Mouse (Mus musculus) frontal cortex, postnatal 14 days (tissue): Measurements from ENCODE around the gene Daxx.
A peak's percentile ranks its signal among the peaks of the same experiment; 100 is the strongest.

Source experiments
- DNase-seq, 2 experiments: peaks; one replicate each; pipeline ENCODE4 v3.0.0; 2022; ENCODE audit warnings: low spot score in 2 of 2

Gene Daxx

GRCm38 (mm10) chr17:33920282-33921097 lies 11.3 kb downstream of the Daxx start:
- peak; percentile 48 to 70 for DNase-seq

- peak in 1 of 2 experiments; percentile 3 for DNase-seq
Observed at GRCm38 (mm10) chr17:33921361-33921760, 12.1 kb downstream of the Daxx start.

GRCm38 (mm10) chr17:33924577-33925283 lies 15.5 kb downstream of the Daxx start:
- DNase-seq: no peak

- no peak for DNase-seq
Observed at GRCm38 (mm10) chr17:33925406-33926116, 16.3 kb downstream of the Daxx start.

GRCm38 (mm10) chr17:33926207-33926932 lies 17.2 kb downstream of the Daxx start:
- DNase-seq: no peak

- no peak for DNase-seq
Observed at GRCm38 (mm10) chr17:33928251-33928947, 19.2 kb downstream of the Daxx start.

GRCm38 (mm10) chr17:33929371-33930279 lies 20.4 kb downstream of the Daxx start, which contains the start of gene Rgl2:
Rgl2 (plus strand) TSS chr17:33929543.
- peak; percentile 86 to 92 for DNase-seq

- peak in 1 of 2 experiments; percentile 55 for DNase-seq
Observed at GRCm38 (mm10) chr17:33930280-33931158, 21.3 kb downstream of the Daxx start.

- DNase-seq: no peak
Observed at GRCm38 (mm10) chr17:33931159-33931866, 22.1 kb downstream of the Daxx start.

GRCm38 (mm10) chr17:33931947-33932346 lies 22.7 kb downstream of the Daxx start:
- no peak for DNase-seq

GRCm38 (mm10) chr17:33932448-33932847 lies 23.2 kb downstream of the Daxx start:
- no peak for DNase-seq

- no peak for DNase-seq
Observed at GRCm38 (mm10) chr17:33932970-33933369, 23.8 kb downstream of the Daxx start.

- DNase-seq: no peak
Observed at GRCm38 (mm10) chr17:33935422-33936055, 26.3 kb downstream of the Daxx start.

GRCm38 (mm10) chr17:33936993-33937392 lies 27.8 kb downstream of the Daxx start:
- no peak for DNase-seq

- no peak for DNase-seq
Observed at GRCm38 (mm10) chr17:33938783-33939182, 29.6 kb downstream of the Daxx start.

- peak; percentile 72 to 76 for DNase-seq
Observed at GRCm38 (mm10) chr17:33940206-33940805, 31.1 kb downstream of the Daxx start, which contains the start of the genes Pfdn6 and Wdr46. Pfdn6 (minus strand) TSS chr17:33940343. Wdr46 (plus strand) TSS chr17:33940660.

- DNase-seq: no peak
Observed at GRCm38 (mm10) chr17:33940981-33941380, 31.8 kb downstream of the Daxx start.
